Mouse (Mus musculus) stomach, embryonic 16.5 days (tissue): ENCODE measurements around the gene Trmt2a. TPM values are rescaled to one million over a fixed set of nuclear protein-coding genes. Genes with fewer than 3 reads are reported as not detected.
A peak's percentile ranks its signal among the peaks of the same experiment; 100 is the strongest.

Source experiments
- ATAC-seq: fragments of 200-750 bp; cut with Nextera tagmentation; 2 replicates; pipeline ENCODE4 v1.8.0; 2017; ENCODE audit warnings: moderate number of reproducible peaks, moderate TSS enrichment; ENCODE audit not compliant: insufficient read depth, low FRiP score
- H3K27ac ChIP-seq: fragments of 300-500 bp; sonication (generic); 2 replicates; pipeline ENCODE4 v1.5.1; 2014; ENCODE audit warnings: low read length
- H3K27me3 ChIP-seq: fragments of 300-500 bp; sonication (generic); 2 replicates; pipeline ENCODE4 v1.6.1; 2014; ENCODE audit warnings: low read length, control low read depth, mixed read lengths; ENCODE audit not compliant: control insufficient read depth, insufficient read depth
- H3K36me3 ChIP-seq: fragments of 300-500 bp; sonication (generic); 2 replicates; pipeline ENCODE4 v1.6.1; 2014; ENCODE audit warnings: low read length; ENCODE audit not compliant: control insufficient read depth, insufficient read depth
- H3K4me1 ChIP-seq: fragments of 300-500 bp; sonication (generic); 2 replicates; pipeline ENCODE4 v1.6.1; 2014; ENCODE audit warnings: low read length, control low read depth, mixed read lengths; ENCODE audit not compliant: control insufficient read depth, insufficient read depth
- H3K4me2 ChIP-seq: fragments of 300-500 bp; sonication (generic); 2 replicates; pipeline ENCODE4 v1.6.1; 2014; ENCODE audit warnings: low read depth, low read length, mixed read lengths
- H3K4me3 ChIP-seq: fragments of 300-500 bp; sonication (generic); replicated peaks from 2 replicates; pipeline ENCODE4 v1.5.1; 2014; ENCODE audit warnings: mild to moderate bottlenecking, low read length
- H3K9ac ChIP-seq: fragments of 300-500 bp; sonication (generic); 2 replicates; pipeline ENCODE4 v1.6.1; 2014; ENCODE audit warnings: low read length
- H3K9me3 ChIP-seq: fragments of 300-500 bp; sonication (generic); replicated peaks from 2 replicates; pipeline ENCODE4 v1.6.1; 2016; ENCODE audit warnings: low read length, control low read depth; ENCODE audit not compliant: control insufficient read depth
- WGBS: fragments of 180-500 bp; shearing (Covaris S2); extraction: QIAGEN DNeasy Blood & Tissue Kit; methylation state at CpG from one replicate; pipeline ENCODE4 v1.1.7; 2014; 5-methylcytosine and 5-hydroxymethylcytosine counted together
- polyA plus RNA-seq: library from polyadenylated mRNA; unstranded; fragments of >200 nt; fragmentation: Nextera tagmentation; extraction: Ambion mirVana; gene quantifications from 2 replicates; pipeline ENCODE4 v1.2.1, GENCODE M21; 2015

Trmt2a gene
- polyA plus RNA-seq, 1 experiment from 2014 or later: 98.8 TPM

- Histone ChIP-seq H3K27ac (no peak overlapping the region), H3K9ac (no peak overlapping the region), H3K36me3 (peaks cover 13% of the 10 kb centered on the region; the same call in 1 of the 2 replicates), H3K9me3 (no peaks in the 10 kb centered on the region), H3K4me3 (no peak overlapping the region), H3K4me1 (peaks cover 20% of the 10 kb centered on the region), H3K27me3 (no peaks in the 10 kb centered on the region), H3K4me2 (no peak overlapping the region)
- 93% methylated on average over 4 of the region's 4 CpGs for WGBS
- ATAC-seq: no peak
Observed at GRCm38 (mm10) chr16:18228856-18229255, 19.6 kb upstream of the Trmt2a start.

- Histone ChIP-seq H3K4me1 (peaks cover 25% of the 10 kb centered on the region), H3K9me3 (no peaks in the 10 kb centered on the region), H3K9ac (no peak overlapping the region), H3K27me3 (no peaks in the 10 kb centered on the region), H3K27ac (no peak overlapping the region; the same call in 1 of the 2 replicates), H3K4me3 (no peak overlapping the region), H3K36me3 (peaks cover 8% of the 10 kb centered on the region; the same call in 1 of the 2 replicates), H3K4me2 (peak overlapping the region; percentile 3; the same call in 1 of the 2 replicates)
- WGBS: 57% methylated on average over 11 of the region's 11 CpGs
- no peak; the same call in 1 of the 2 replicates for ATAC-seq
Observed at GRCm38 (mm10) chr16:18229622-18230021, 18.9 kb upstream of the Trmt2a start.

- Histone ChIP-seq H3K27me3 (no peaks in the 10 kb centered on the region), H3K4me2 (no peak overlapping the region), H3K27ac (no peak overlapping the region), H3K36me3 (0 out of 2 replicates have a peak, but pooled peaks cover 5% of the 10 kb centered on the region), H3K9ac (no peak overlapping the region), H3K4me3 (no peak overlapping the region), H3K4me1 (peaks cover 25% of the 10 kb centered on the region), H3K9me3 (no peaks in the 10 kb centered on the region)
- WGBS: 85% methylated on average over 6 of the region's 6 CpGs
- ATAC-seq: no peak
Observed at GRCm38 (mm10) chr16:18230617-18231016, 17.9 kb upstream of the Trmt2a start.

GRCm38 (mm10) chr16:18231047-18231446 lies 17.4 kb upstream of the Trmt2a start:
- WGBS: 82% methylated on average over 3 of the region's 3 CpGs
- ATAC-seq: no peak

GRCm38 (mm10) chr16:18231451-18231850 lies 17.0 kb upstream of the Trmt2a start:
- 0 out of 2 replicates have a peak, but pooled peaks cover 3% of the 10 kb centered on the region for H3K36me3 ChIP-seq
- no peaks in the 10 kb centered on the region for H3K27me3 ChIP-seq
- H3K9ac ChIP-seq: no peak overlapping the region
- ATAC-seq: no peak
- H3K4me1 ChIP-seq: peaks cover 29% of the 10 kb centered on the region
- 70% methylated on average over 4 of the region's 4 CpGs for WGBS
- H3K9me3 ChIP-seq: no peaks in the 10 kb centered on the region
- H3K27ac ChIP-seq: no peak overlapping the region
- no peak overlapping the region for H3K4me3 ChIP-seq
- no peak overlapping the region for H3K4me2 ChIP-seq

More at GRCm38 (mm10) chr16:18231047-18231446, 17.4 kb upstream of the Trmt2a start:
- H3K27ac ChIP-seq: no peak overlapping the region
- no peak overlapping the region for H3K9ac ChIP-seq
- no peaks in the 10 kb centered on the region for H3K9me3 ChIP-seq
- no peaks in the 10 kb centered on the region for H3K27me3 ChIP-seq
- 0 out of 2 replicates have a peak, but pooled peaks cover 5% of the 10 kb centered on the region for H3K36me3 ChIP-seq
- H3K4me3 ChIP-seq: no peak overlapping the region
- peaks cover 28% of the 10 kb centered on the region for H3K4me1 ChIP-seq
- no peak overlapping the region for H3K4me2 ChIP-seq

GRCm38 (mm10) chr16:18233451-18233850 lies 15.0 kb upstream of the Trmt2a start:
- Histone ChIP-seq H3K27me3 (no peaks in the 10 kb centered on the region), H3K36me3 (no peaks in the 10 kb centered on the region), H3K9ac (peak overlapping the region; percentile 92; the same call in 1 of the 2 replicates), H3K4me2 (peak overlapping the region; percentile 77), H3K9me3 (no peaks in the 10 kb centered on the region), H3K4me1 (peaks cover 29% of the 10 kb centered on the region), H3K27ac (no peak overlapping the region), H3K4me3 (no peak overlapping the region)
- WGBS: 28% methylated on average over 1 of the region's 1 CpGs
- ATAC-seq: no peak

- Histone ChIP-seq H3K9ac (peak overlapping the region; percentile 92), H3K4me3 (peak overlapping the region; percentile 88), H3K4me2 (peak overlapping the region; percentile 77), H3K4me1 (peaks cover 28% of the 10 kb centered on the region), H3K9me3 (no peaks in the 10 kb centered on the region), H3K27me3 (no peaks in the 10 kb centered on the region), H3K36me3 (0 out of 2 replicates have a peak, but pooled peaks cover 5% of the 10 kb centered on the region), H3K27ac (peak overlapping the region; percentile 86)
- ATAC-seq: 0 out of 2 replicates have a peak, but pooled peaks have one; percentile 11
- WGBS: 13% methylated on average over 13 of the region's 13 CpGs
Observed at GRCm38 (mm10) chr16:18233919-18234670, 14.4 kb upstream of the Trmt2a start.

- no peaks in the 10 kb centered on the region for H3K27me3 ChIP-seq
- no peaks in the 10 kb centered on the region for H3K9me3 ChIP-seq
- peak within 1 kb of the TSS; percentile 77 for H3K4me2 ChIP-seq
- peaks cover 10% of the 10 kb centered on the region; the same call in 1 of the 2 replicates for H3K36me3 ChIP-seq
- peak within 1 kb of the TSS; percentile 92 for H3K9ac ChIP-seq
- peaks cover 22% of the 10 kb centered on the region for H3K4me1 ChIP-seq
- peak; percentile 85; the same call in 1 of the 2 replicates for ATAC-seq
- WGBS: under 1% methylated on average over 73 of the region's 79 CpGs
- H3K4me3 ChIP-seq: peak within 1 kb of the TSS; percentile 88
- H3K27ac ChIP-seq: peak within 1 kb of the TSS; percentile 86
Observed at GRCm38 (mm10) chr16:18234671-18235388, 13.6 kb upstream of the Trmt2a start, which contains the start of gene Zdhhc8. TSS of gene Zdhhc8 (minus strand) at chr16:18235136.
